Mouse (Mus musculus): Measurements from ENCODE around the gene Kif17.

The Kif17 gene

GRCm38 (mm10) chr4:138258663-138259062, 8.4 kb downstream of the Kif17 start:
- in situ Hi-C loops (cut with MboI; ENCODE audit: low sequenced_read_pairs): no loop called here

GRCm38 (mm10) chr4:138259482-138259881, 9.2 kb downstream of the Kif17 start:
- in situ Hi-C loops (cut with MboI; ENCODE audit: low sequenced_read_pairs): no loop called here

- in situ Hi-C loops (cut with MboI; ENCODE audit: low sequenced_read_pairs): no loop called here
Measured at GRCm38 (mm10) chr4:138261843-138262681, 11.8 kb downstream of the Kif17 start.

GRCm38 (mm10) chr4:138267869-138268268, 17.6 kb downstream of the Kif17 start:
- in situ Hi-C loops (cut with MboI; ENCODE audit: low sequenced_read_pairs): no loop called here

- in situ Hi-C loops (cut with MboI; ENCODE audit: low sequenced_read_pairs): no loop called here
Measured at GRCm38 (mm10) chr4:138272011-138272997, 22.1 kb downstream of the Kif17 start.

GRCm38 (mm10) chr4:138278346-138278745, 28.1 kb downstream of the Kif17 start:
- in situ Hi-C loops (cut with MboI; ENCODE audit: low sequenced_read_pairs): no loop called here

- in situ Hi-C loops (cut with MboI; ENCODE audit: low sequenced_read_pairs): no loop called here
Measured at GRCm38 (mm10) chr4:138282834-138283233, 32.6 kb downstream of the Kif17 start.

GRCm38 (mm10) chr4:138286411-138286810, 36.2 kb downstream of the Kif17 start:
- in situ Hi-C loops (cut with MboI; ENCODE audit: low sequenced_read_pairs): no loop called here

- in situ Hi-C loops (cut with MboI; ENCODE audit: low sequenced_read_pairs): no loop called here
Measured at GRCm38 (mm10) chr4:138288691-138289090, 38.5 kb downstream of the Kif17 start.

GRCm38 (mm10) chr4:138292028-138292427, 41.8 kb downstream of the Kif17 start:
- in situ Hi-C loops (cut with MboI; ENCODE audit: low sequenced_read_pairs): no loop called here

- in situ Hi-C loops (cut with MboI; ENCODE audit: low sequenced_read_pairs): no loop called here
Measured at GRCm38 (mm10) chr4:138293261-138293948, 43.2 kb downstream of the Kif17 start.

GRCm38 (mm10) chr4:138293949-138294550, 43.8 kb downstream of the Kif17 start:
- in situ Hi-C loops (cut with MboI; ENCODE audit: low sequenced_read_pairs): no loop called here

GRCm38 (mm10) chr4:138301271-138301780, 51.1 kb downstream of the Kif17 start:
- in situ Hi-C loops (cut with MboI; ENCODE audit: low sequenced_read_pairs): no loop called here

- in situ Hi-C loops (cut with MboI; ENCODE audit: low sequenced_read_pairs): no loop called here
Measured at GRCm38 (mm10) chr4:138303011-138303410, 52.8 kb downstream of the Kif17 start.

- in situ Hi-C loops (cut with MboI; ENCODE audit: low sequenced_read_pairs): no loop called here
Measured at GRCm38 (mm10) chr4:138303742-138304141, 53.5 kb downstream of the Kif17 start.

GRCm38 (mm10) chr4:138304340-138305104, 54.3 kb downstream of the Kif17 start, which contains the start of gene Ddost:
Gene Ddost (plus strand): TSS chr4:138304730.
- in situ Hi-C loops (cut with MboI; ENCODE audit: low sequenced_read_pairs): no loop called here

GRCm38 (mm10) chr4:138307025-138307424, 56.8 kb downstream of the Kif17 start:
- in situ Hi-C loops (cut with MboI; ENCODE audit: low sequenced_read_pairs): no loop called here

- in situ Hi-C loops (cut with MboI; ENCODE audit: low sequenced_read_pairs): no loop called here
Measured at GRCm38 (mm10) chr4:138307739-138308138, 57.5 kb downstream of the Kif17 start.

- in situ Hi-C loops (cut with MboI; ENCODE audit: low sequenced_read_pairs): no loop called here
Measured at GRCm38 (mm10) chr4:138310311-138310910, 60.2 kb downstream of the Kif17 start.
